Mouse (Mus musculus): ENCODE results near the gene Kcnq1.

DNA sequence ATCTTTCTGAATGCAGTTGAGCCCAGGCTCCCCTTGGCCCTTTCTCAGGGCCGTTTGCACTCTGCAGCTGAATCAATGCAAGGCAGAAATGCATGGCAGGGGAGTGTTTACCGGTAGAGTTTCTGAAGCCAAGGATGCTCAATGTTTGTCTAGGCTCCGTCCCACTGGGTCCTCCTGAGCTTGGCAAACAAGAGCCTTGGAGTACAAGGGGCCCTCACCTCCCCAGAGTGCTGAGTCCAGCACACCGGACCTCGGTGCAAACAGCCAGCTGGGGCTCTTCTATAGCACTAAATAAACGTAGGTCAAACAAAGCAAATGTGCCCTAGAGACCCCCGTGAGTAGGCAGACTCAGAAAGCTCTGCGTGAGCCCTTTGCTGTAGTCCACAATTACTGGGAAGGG lies 226.9 kb downstream of the Kcnq1 start:
- no peak for TF ChIP-seq CTCF (conservative IDR thresholded peaks at IDR 0.05; ENCODE audit: low read length)
- no peak for TF ChIP-seq POU5F1 (IDR thresholded peaks at IDR 0.05; ENCODE audit: borderline replicate concordance, low read length)
